Mouse (Mus musculus) kidney, embryonic 16.5 days (tissue): ENCODE data around the gene Rhbg. TPM values are rescaled to one million over a fixed set of nuclear protein-coding genes. Genes with fewer than 3 reads are reported as not detected.

ENCODE experiments used
- ATAC-seq: fragments of 200-750 bp; cut with Nextera tagmentation; 2 replicates; pipeline ENCODE4 v1.8.0; 2017; ENCODE audit warnings: moderate TSS enrichment; ENCODE audit not compliant: low FRiP score, low TSS enrichment
- H3K27ac ChIP-seq: fragments of 300-500 bp; sonication (generic); 2 replicates; pipeline ENCODE4 v1.5.1; 2014; ENCODE audit warnings: low read length
- H3K27me3 ChIP-seq: fragments of 300-500 bp; sonication (generic); 2 replicates; pipeline ENCODE4 v1.6.1; 2014; ENCODE audit warnings: low read length, control low read depth, mixed read lengths; ENCODE audit not compliant: insufficient read depth
- H3K36me3 ChIP-seq: fragments of 300-500 bp; sonication (generic); 2 replicates; pipeline ENCODE4 v1.6.1; 2014; ENCODE audit warnings: low read length, control low read depth, mixed read lengths; ENCODE audit not compliant: insufficient read depth
- H3K4me1 ChIP-seq: fragments of 300-500 bp; sonication (generic); 2 replicates; pipeline ENCODE4 v1.6.1; 2014; ENCODE audit warnings: low read length, control low read depth, mixed read lengths; ENCODE audit not compliant: insufficient read depth
- H3K4me2 ChIP-seq: fragments of 300-500 bp; sonication (generic); replicated peaks from 2 replicates; pipeline ENCODE4 v1.6.1; 2014; ENCODE audit warnings: low read depth, low read length
- H3K4me3 ChIP-seq: fragments of 300-500 bp; sonication (generic); 2 replicates; pipeline ENCODE4 v1.5.1; 2014; ENCODE audit warnings: mild to moderate bottlenecking, low read length
- H3K9ac ChIP-seq: fragments of 300-500 bp; sonication (generic); replicated peaks from 2 replicates; pipeline ENCODE4 v1.6.1; 2014; ENCODE audit warnings: low read length
- H3K9me3 ChIP-seq: fragments of 300-500 bp; sonication (generic); 2 replicates; pipeline ENCODE4 v1.6.1; 2016; ENCODE audit warnings: low read length, control low read depth
- WGBS: fragments of 180-500 bp; shearing (Covaris S2); extraction: QIAGEN DNeasy Blood & Tissue Kit; methylation state at CpG from one replicate; pipeline ENCODE4 v1.1.7; 2014; 5-methylcytosine and 5-hydroxymethylcytosine counted together
- microRNA-seq: library from miRNA; unstranded; fragments of <30 nt; microRNA quantifications from one replicate; pipeline ENCODE4, GENCODE M21; 2016
- polyA plus RNA-seq: library from polyadenylated mRNA; unstranded; fragments of >200 nt; fragmentation: Nextera tagmentation; extraction: Ambion mirVana; gene quantifications from 2 replicates; pipeline ENCODE4 v1.2.1, GENCODE M21; 2015

The Rhbg gene
- polyA plus RNA-seq, 1 experiment from 2014 or later: 13.5 TPM

GRCm38 (mm10) chr3:88199541-88200110 lies 54.9 kb downstream of the Rhbg start:
- H3K9me3 ChIP-seq: no peaks in the 10 kb centered on the region
- H3K9ac ChIP-seq: no peak overlapping the region
- H3K4me1 ChIP-seq: peaks cover 10% of the 10 kb centered on the region; the same call in 1 of the 2 replicates
- no peak overlapping the region for H3K4me2 ChIP-seq
- 35% methylated on average over 2 of the region's 2 CpGs for WGBS
- ATAC-seq: no peak
- H3K27ac ChIP-seq: no peak overlapping the region
- no peaks in the 10 kb centered on the region for H3K36me3 ChIP-seq
- peaks cover 96% of the 10 kb centered on the region for H3K27me3 ChIP-seq
- no peak overlapping the region for H3K4me3 ChIP-seq

GRCm38 (mm10) chr3:88198505-88199020 lies 55.9 kb downstream of the Rhbg start:
- Histone ChIP-seq H3K36me3 (no peaks in the 10 kb centered on the region), H3K9ac (no peak overlapping the region), H3K4me2 (no peak overlapping the region), H3K9me3 (no peaks in the 10 kb centered on the region), H3K27ac (no peak overlapping the region), H3K27me3 (peaks cover 94% of the 10 kb centered on the region), H3K4me3 (no peak overlapping the region), H3K4me1 (peaks cover 10% of the 10 kb centered on the region; the same call in 1 of the 2 replicates)
- ATAC-seq: no peak
- 4% methylated on average over 9 of the region's 9 CpGs for WGBS

DNA sequence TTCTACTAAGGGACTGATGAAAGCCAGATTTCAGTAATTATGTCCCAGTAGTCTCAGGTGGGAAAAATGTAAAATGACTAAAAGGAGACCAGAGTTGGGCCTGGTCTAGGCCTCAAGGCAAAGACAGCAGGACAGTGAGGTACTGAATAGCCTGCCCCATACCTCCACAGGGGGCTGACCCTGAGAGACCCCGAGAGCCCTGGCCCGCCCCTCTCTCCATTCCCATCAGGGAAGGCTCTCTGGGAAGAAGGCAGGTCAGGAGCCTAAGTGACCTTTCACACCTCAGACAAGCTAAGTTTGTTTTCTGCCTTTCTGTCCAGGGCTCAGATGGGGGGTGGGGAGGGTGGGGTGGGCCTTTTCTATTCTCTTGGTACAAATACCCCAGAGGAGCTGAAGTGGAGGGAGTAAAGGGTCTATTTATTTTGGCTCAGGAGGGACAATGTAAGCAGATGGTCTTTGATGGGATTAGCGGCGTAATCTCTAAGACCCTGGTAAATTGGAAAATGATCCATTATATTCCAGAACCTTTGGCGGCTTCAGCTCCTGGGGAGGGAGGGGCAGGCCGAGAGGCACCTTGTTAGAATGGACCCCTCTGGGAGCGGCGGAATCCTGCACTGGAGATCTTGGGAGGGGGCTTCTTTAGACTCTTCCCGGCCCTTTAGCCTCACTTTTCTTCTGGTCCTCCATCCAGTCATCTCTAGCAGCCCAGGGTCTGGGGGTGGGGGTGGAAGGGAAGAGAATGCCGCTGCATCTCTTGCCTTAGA lies 56.6 kb downstream of the Rhbg start:
- no peak overlapping the region for H3K27ac ChIP-seq
- 12% methylated on average over 9 of the region's 10 CpGs for WGBS
- peaks cover 10% of the 10 kb centered on the region; the same call in 1 of the 2 replicates for H3K4me1 ChIP-seq
- H3K9me3 ChIP-seq: no peaks in the 10 kb centered on the region
- no peaks in the 10 kb centered on the region for H3K36me3 ChIP-seq
- H3K27me3 ChIP-seq: peaks cover 94% of the 10 kb centered on the region
- H3K4me3 ChIP-seq: no peak overlapping the region
- H3K4me2 ChIP-seq: no peak overlapping the region
- no peak overlapping the region for H3K9ac ChIP-seq
- ATAC-seq: no peak

Small RNA genes lying within 50 kb of the gene (microRNA-seq; reads per million reads assigned to microRNA genes)
- not detected for gene Gm25641
- gene Mir3093: not detected
- not detected for gene Mir9-1

Other genes with a start within 250 kb of the Rhbg start
- 0.13 and 0.16 TPM in 2 replicates for gene Hapln2, start 227.1 kb downstream of the Rhbg start, polyA plus RNA-seq
- 35.2 and 42.8 TPM in 2 replicates for gene Gpatch4, start 211.6 kb downstream of the Rhbg start, polyA plus RNA-seq
- gene Naxe, start 196.2 kb downstream of the Rhbg start, polyA plus RNA-seq: 181 and 190 TPM in 2 replicates
- not detected in 2 replicates for gene Ttc24, start 176.4 kb downstream of the Rhbg start, polyA plus RNA-seq
- 20.9 and 23.6 TPM in 2 replicates for gene Iqgap3, start 172.7 kb downstream of the Rhbg start, polyA plus RNA-seq
- 16.9 and 20.2 TPM in 2 replicates for gene Mef2d, start 112.3 kb downstream of the Rhbg start, polyA plus RNA-seq
- gene Gm38392, start 32.5 kb upstream of the Rhbg start, polyA plus RNA-seq: 0.15 and 2.2 TPM in 2 replicates
- gene Tsacc, start 42.3 kb upstream of the Rhbg start, polyA plus RNA-seq: 12.3 and 15.3 TPM in 2 replicates
- 575 and 599 TPM in 2 replicates for gene Cct3, start 42.4 kb upstream of the Rhbg start, polyA plus RNA-seq
- 273 and 278 TPM in 2 replicates for gene Glmp, start 70.3 kb upstream of the Rhbg start, polyA plus RNA-seq
- gene Tmem79, start 81.4 kb upstream of the Rhbg start, polyA plus RNA-seq: 7.8 and 7.9 TPM in 2 replicates
- gene Smg5, start 81.6 kb upstream of the Rhbg start, polyA plus RNA-seq: 54.7 and 61.8 TPM in 2 replicates
- gene Paqr6, start 109.9 kb upstream of the Rhbg start, polyA plus RNA-seq: 19.1 and 22.1 TPM in 2 replicates
- 0.22 and 0.71 TPM in 2 replicates for gene Bglap3, start 118.0 kb upstream of the Rhbg start, polyA plus RNA-seq
- not detected in 2 replicates for gene Bglap2, start 124.0 kb upstream of the Rhbg start, polyA plus RNA-seq
- 0.56 TPM in 1 of 2 replicates, not detected in the other for gene Bglap, start 129.8 kb upstream of the Rhbg start, polyA plus RNA-seq
- gene Pmf1, start 155.6 kb upstream of the Rhbg start, polyA plus RNA-seq: 144 and 152 TPM in 2 replicates
- gene Slc25a44, start 170.4 kb upstream of the Rhbg start, polyA plus RNA-seq: 21.7 and 22.2 TPM in 2 replicates
- 19.6 and 25.3 TPM in 2 replicates for gene Sema4a, start 206.5 kb upstream of the Rhbg start, polyA plus RNA-seq